Mouse (Mus musculus): ENCODE measurements around the gene Vps8.

Vps8 gene

GRCm38 (mm10) chr16:21422645-21423545 lies at the start of gene Vps8:
Vps8 (plus strand) TSS chr16:21423118.
- peak; percentile 89 for DNase-seq (ENCODE audit: low read depth)

- DNase-seq (ENCODE audit: low read depth) = no peak
Observed at GRCm38 (mm10) chr16:21373316-21373960, 49.5 kb upstream of the Vps8 start.

- DNase-seq (ENCODE audit: low read depth) = no peak
Observed at GRCm38 (mm10) chr16:21374067-21374466, 48.9 kb upstream of the Vps8 start.

GRCm38 (mm10) chr16:21375147-21375546 lies 47.8 kb upstream of the Vps8 start:
- DNase-seq (ENCODE audit: low read depth) = no peak

GRCm38 (mm10) chr16:21376316-21376715 lies 46.6 kb upstream of the Vps8 start:
- no peak for DNase-seq (ENCODE audit: low read depth)

- DNase-seq (ENCODE audit: low read depth) = no peak
Observed at GRCm38 (mm10) chr16:21376949-21377604, 45.8 kb upstream of the Vps8 start.

- no peak for DNase-seq (ENCODE audit: low read depth)
Observed at GRCm38 (mm10) chr16:21377605-21377968, 45.3 kb upstream of the Vps8 start.

GRCm38 (mm10) chr16:21381469-21381868 lies 41.4 kb upstream of the Vps8 start:
- DNase-seq (ENCODE audit: low read depth) = no peak

GRCm38 (mm10) chr16:21382152-21382911 lies 40.6 kb upstream of the Vps8 start:
- DNase-seq (ENCODE audit: low read depth) = no peak

- DNase-seq (ENCODE audit: low read depth) = no peak
Observed at GRCm38 (mm10) chr16:21385926-21386881, 36.7 kb upstream of the Vps8 start.

GRCm38 (mm10) chr16:21389316-21389715 lies 33.6 kb upstream of the Vps8 start:
- no peak for DNase-seq (ENCODE audit: low read depth)

- DNase-seq (ENCODE audit: low read depth) = no peak
Observed at GRCm38 (mm10) chr16:21390744-21391143, 32.2 kb upstream of the Vps8 start.

- peak; percentile 30 for DNase-seq (ENCODE audit: low read depth)
Observed at GRCm38 (mm10) chr16:21392099-21392498, 30.8 kb upstream of the Vps8 start.

- DNase-seq (ENCODE audit: low read depth) = peak; percentile 75
Observed at GRCm38 (mm10) chr16:21392517-21393112, 30.3 kb upstream of the Vps8 start.

- no peak for DNase-seq (ENCODE audit: low read depth)
Observed at GRCm38 (mm10) chr16:21395546-21395945, 27.4 kb upstream of the Vps8 start.

GRCm38 (mm10) chr16:21397681-21398080 lies 25.2 kb upstream of the Vps8 start:
- no peak for DNase-seq (ENCODE audit: low read depth)

GRCm38 (mm10) chr16:21398345-21399051 lies 24.4 kb upstream of the Vps8 start:
- no peak for DNase-seq (ENCODE audit: low read depth)

GRCm38 (mm10) chr16:21399942-21400341 lies 23.0 kb upstream of the Vps8 start:
- DNase-seq (ENCODE audit: low read depth) = no peak

GRCm38 (mm10) chr16:21402068-21402467 lies 20.9 kb upstream of the Vps8 start:
- no peak for DNase-seq (ENCODE audit: low read depth)

GRCm38 (mm10) chr16:21403402-21403801 lies 19.5 kb upstream of the Vps8 start:
- DNase-seq (ENCODE audit: low read depth) = no peak

Measured in c-Kit-positive CD71-positive TER-119-negative erythroid progenitor cells, embryonic 14.5 days (primary cell).